Mouse (Mus musculus): ENCODE results near the gene Gstcd. TPM values are rescaled to one million over a fixed set of nuclear protein-coding genes. Genes with fewer than 3 reads are reported as not detected.

Gene Gstcd
- 6.8 and 7.8 TPM in 2 replicates for polyA plus RNA-seq (2015; fragmentation: Nextera tagmentation; extraction: Ambion mirVana)

- H3K4me2 ChIP-seq (ENCODE audit: low read depth, low read length): peak within 1 kb of the TSS; percentile 78
- H3K9me3 ChIP-seq (ENCODE audit: control insufficient read depth, low read length): no peaks in the 10 kb centered on the region
- H3K9ac ChIP-seq (ENCODE audit: low read length): peak within 1 kb of the TSS; percentile 99
- peak within 1 kb of the TSS; percentile 99 for H3K27ac ChIP-seq (ENCODE audit: low read length)
- H3K4me3 ChIP-seq (ENCODE audit: low read length): peak within 1 kb of the TSS; percentile 95
- peaks cover 15% of the 10 kb centered on the region for H3K4me1 ChIP-seq (replicated peaks; ENCODE audit: control insufficient read depth, insufficient read depth, low read length)
- no peaks in the 10 kb centered on the region; the same call in 1 of the 2 replicates for H3K36me3 ChIP-seq (ENCODE audit: control insufficient read depth, insufficient read depth, low read length)
- under 1% methylated on average over 52 of the region's 53 CpGs for WGBS
- no peaks in the 10 kb centered on the region for H3K27me3 ChIP-seq (ENCODE audit: control insufficient read depth, insufficient read depth, low read depth, low read length)
- ATAC-seq (ENCODE audit: low read depth): peak; percentile 97
Observed at GRCm38 (mm10) chr3:133091664-133092273, at the start of gene Gstcd, which contains the start of gene Ints12. Gene Gstcd, minus strand, starts transcription at chr3:133092033. Gene Ints12, plus strand, starts transcription at chr3:133091840.

GRCm38 (mm10) chr3:133132611-133133010 is 40.8 kb upstream of the Gstcd start:
- Histone ChIP-seq H3K4me1 (replicated peaks; ENCODE audit: control insufficient read depth, insufficient read depth, low read length) (no peaks in the 10 kb centered on the region), H3K9ac (ENCODE audit: low read length) (no peak overlapping the region), H3K27me3 (ENCODE audit: control insufficient read depth, insufficient read depth, low read depth, low read length) (no peaks in the 10 kb centered on the region), H3K36me3 (ENCODE audit: control insufficient read depth, insufficient read depth, low read length) (no peaks in the 10 kb centered on the region), H3K9me3 (ENCODE audit: control insufficient read depth, low read length) (no peaks in the 10 kb centered on the region), H3K4me2 (ENCODE audit: low read depth, low read length) (no peak overlapping the region), H3K27ac (ENCODE audit: low read length) (no peak overlapping the region), H3K4me3 (ENCODE audit: low read length) (no peak overlapping the region)
- no peak for ATAC-seq (ENCODE audit: low read depth)
- 68% methylated on average over 8 of the region's 8 CpGs for WGBS

DNA sequence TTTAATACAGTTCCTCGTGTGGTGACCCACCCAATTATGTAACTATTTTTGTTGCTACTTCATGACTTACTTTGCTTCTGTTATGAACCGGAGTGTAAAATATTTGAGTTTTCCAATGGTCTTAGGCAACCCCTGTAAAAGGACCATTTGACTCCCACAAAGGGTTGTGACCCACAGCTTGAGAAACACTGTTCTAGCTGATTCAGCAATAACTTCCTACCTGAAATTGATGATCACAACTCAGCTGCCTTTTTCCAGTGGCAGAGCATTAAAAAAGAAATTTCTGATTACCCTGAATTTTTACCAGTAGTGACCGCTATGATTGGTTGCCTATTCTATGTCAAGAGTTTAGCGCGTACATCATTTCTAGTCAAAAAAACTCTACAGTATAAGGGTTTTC is 39.5 kb upstream of the Gstcd start:
- Histone ChIP-seq H3K36me3 (ENCODE audit: control insufficient read depth, insufficient read depth, low read length) (no peaks in the 10 kb centered on the region), H3K4me1 (replicated peaks; ENCODE audit: control insufficient read depth, insufficient read depth, low read length) (no peaks in the 10 kb centered on the region), H3K9ac (ENCODE audit: low read length) (no peak overlapping the region), H3K4me3 (ENCODE audit: low read length) (no peak overlapping the region), H3K27me3 (ENCODE audit: control insufficient read depth, insufficient read depth, low read depth, low read length) (no peaks in the 10 kb centered on the region), H3K27ac (ENCODE audit: low read length) (no peak overlapping the region), H3K9me3 (ENCODE audit: control insufficient read depth, low read length) (no peaks in the 10 kb centered on the region), H3K4me2 (ENCODE audit: low read depth, low read length) (no peak overlapping the region)
- ATAC-seq (ENCODE audit: low read depth): no peak
- WGBS: 93% methylated on average over 5 of the region's 5 CpGs

DNA sequence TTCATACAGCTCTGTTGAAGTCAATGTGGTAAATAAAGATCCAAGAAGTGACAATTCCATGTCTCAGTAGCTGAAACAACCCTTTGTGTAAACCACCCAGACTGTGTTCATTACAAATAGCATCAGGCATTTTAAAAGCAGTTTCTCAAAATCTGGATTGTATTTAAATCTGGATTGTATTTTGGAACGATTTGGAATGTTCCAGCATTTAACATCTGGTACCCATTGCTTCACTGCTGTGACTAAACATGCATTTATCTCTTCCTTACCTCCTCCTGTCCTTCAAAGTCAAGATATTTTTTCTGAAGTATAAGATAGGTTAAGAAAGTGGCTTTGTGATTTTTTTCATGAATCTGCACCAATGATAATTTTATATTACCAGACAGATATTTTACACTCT is 21.4 kb upstream of the Gstcd start:
- Histone ChIP-seq H3K27ac (ENCODE audit: low read length) (no peak overlapping the region), H3K36me3 (ENCODE audit: control insufficient read depth, insufficient read depth, low read length) (peaks cover 13% of the 10 kb centered on the region), H3K4me2 (ENCODE audit: low read depth, low read length) (no peak overlapping the region), H3K4me1 (replicated peaks; ENCODE audit: control insufficient read depth, insufficient read depth, low read length) (no peaks in the 10 kb centered on the region), H3K9me3 (ENCODE audit: control insufficient read depth, low read length) (no peaks in the 10 kb centered on the region), H3K9ac (ENCODE audit: low read length) (no peak overlapping the region), H3K4me3 (ENCODE audit: low read length) (no peak overlapping the region), H3K27me3 (ENCODE audit: control insufficient read depth, insufficient read depth, low read depth, low read length) (no peaks in the 10 kb centered on the region)
- WGBS: 33% methylated on average over 1 of the region's 1 CpGs
- ATAC-seq (ENCODE audit: low read depth): no peak

DNA sequence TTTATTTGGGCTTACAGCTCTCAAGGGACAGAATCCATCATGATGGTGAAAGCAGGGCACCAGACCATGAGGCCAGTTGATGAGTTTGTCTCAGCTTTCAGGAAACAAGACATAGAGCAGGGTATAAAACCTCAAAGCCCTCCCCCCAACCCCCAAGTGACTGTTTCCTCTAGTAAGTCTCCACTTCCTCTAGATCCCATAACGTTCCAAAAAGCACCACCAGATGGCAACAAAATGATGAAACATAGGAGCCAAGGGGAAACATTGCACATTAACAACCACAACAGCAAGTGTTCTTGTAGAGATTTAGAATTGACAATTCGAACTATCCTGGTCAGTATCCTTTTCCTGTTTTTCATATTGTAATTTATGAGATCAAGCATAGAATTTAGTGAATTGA is 19.9 kb upstream of the Gstcd start:
- no peaks in the 10 kb centered on the region for H3K9me3 ChIP-seq (ENCODE audit: control insufficient read depth, low read length)
- H3K4me3 ChIP-seq (ENCODE audit: low read length): no peak overlapping the region
- 27% methylated on average over 2 of the region's 2 CpGs for WGBS
- H3K27me3 ChIP-seq (ENCODE audit: control insufficient read depth, insufficient read depth, low read depth, low read length): no peaks in the 10 kb centered on the region
- no peak overlapping the region for H3K4me2 ChIP-seq (ENCODE audit: low read depth, low read length)
- H3K4me1 ChIP-seq (replicated peaks; ENCODE audit: control insufficient read depth, insufficient read depth, low read length): no peaks in the 10 kb centered on the region
- ATAC-seq (ENCODE audit: low read depth): no peak
- H3K27ac ChIP-seq (ENCODE audit: low read length): no peak overlapping the region
- H3K36me3 ChIP-seq (ENCODE audit: control insufficient read depth, insufficient read depth, low read length): peaks cover 18% of the 10 kb centered on the region
- H3K9ac ChIP-seq (ENCODE audit: low read length): no peak overlapping the region

DNA sequence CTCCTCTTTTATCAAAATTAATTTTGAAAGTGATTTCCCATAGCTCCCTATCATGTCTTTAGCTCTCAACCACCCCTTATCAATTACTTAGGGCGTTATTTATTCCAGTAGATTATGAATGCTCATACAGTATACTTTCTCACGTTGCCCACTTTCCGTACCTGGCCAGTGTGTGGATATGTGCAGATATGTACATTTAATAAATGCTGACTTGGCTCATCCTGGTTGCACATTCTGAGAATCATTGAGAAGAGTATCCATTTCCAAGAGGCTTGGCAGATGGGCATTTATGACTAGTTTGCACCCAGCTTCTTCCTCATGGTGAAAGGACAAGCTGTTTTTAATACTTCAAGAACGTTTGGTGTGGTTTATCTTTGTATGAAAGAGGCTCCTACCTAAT is 18.0 kb upstream of the Gstcd start:
- ATAC-seq (ENCODE audit: low read depth): no peak
- peaks cover 22% of the 10 kb centered on the region for H3K36me3 ChIP-seq (ENCODE audit: control insufficient read depth, insufficient read depth, low read length)

DNA sequence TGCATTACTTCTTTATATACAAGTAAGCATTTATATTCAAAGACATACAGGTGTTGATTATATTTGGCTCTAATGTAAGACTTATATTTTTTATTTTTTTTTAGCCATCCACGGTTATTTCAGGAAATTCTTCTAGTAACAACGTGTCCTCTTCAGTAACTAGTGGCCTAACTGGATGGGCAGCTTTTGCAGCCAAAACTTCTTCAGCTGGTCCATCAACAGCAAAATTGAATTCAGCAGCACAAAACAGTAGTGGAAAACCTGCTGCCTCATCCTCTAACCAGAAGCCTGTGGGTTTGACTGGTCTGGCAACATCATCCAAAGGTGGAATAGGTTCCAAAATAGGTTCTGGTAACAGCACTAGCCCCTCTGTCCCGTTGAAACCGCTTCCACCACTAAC is 16.9 kb upstream of the Gstcd start:
- Histone ChIP-seq H3K4me1 (replicated peaks; ENCODE audit: control insufficient read depth, insufficient read depth, low read length) (no peaks in the 10 kb centered on the region), H3K36me3 (ENCODE audit: control insufficient read depth, insufficient read depth, low read length) (peaks cover 27% of the 10 kb centered on the region), H3K27me3 (ENCODE audit: control insufficient read depth, insufficient read depth, low read depth, low read length) (no peaks in the 10 kb centered on the region), H3K27ac (ENCODE audit: low read length) (no peak overlapping the region), H3K4me3 (ENCODE audit: low read length) (no peak overlapping the region), H3K4me2 (ENCODE audit: low read depth, low read length) (no peak overlapping the region), H3K9me3 (ENCODE audit: control insufficient read depth, low read length) (no peaks in the 10 kb centered on the region), H3K9ac (ENCODE audit: low read length) (no peak overlapping the region)
- WGBS: 87% methylated on average over 4 of the region's 4 CpGs
- ATAC-seq (ENCODE audit: low read depth): no peak

More for the DNA sequence above, 18.0 kb upstream of the Gstcd start:
- no peak overlapping the region for H3K4me3 ChIP-seq (ENCODE audit: low read length)
- no peaks in the 10 kb centered on the region for H3K27me3 ChIP-seq (ENCODE audit: control insufficient read depth, insufficient read depth, low read depth, low read length)
- H3K27ac ChIP-seq (ENCODE audit: low read length): no peak overlapping the region
- WGBS: 87% methylated on average over 4 of the region's 4 CpGs
- no peaks in the 10 kb centered on the region for H3K4me1 ChIP-seq (replicated peaks; ENCODE audit: control insufficient read depth, insufficient read depth, low read length)
- no peak overlapping the region for H3K9ac ChIP-seq (ENCODE audit: low read length)
- H3K4me2 ChIP-seq (ENCODE audit: low read depth, low read length): no peak overlapping the region
- no peaks in the 10 kb centered on the region for H3K9me3 ChIP-seq (ENCODE audit: control insufficient read depth, low read length)

GRCm38 (mm10) chr3:133104436-133104835 is 12.6 kb upstream of the Gstcd start:
- no peak for ATAC-seq (ENCODE audit: low read depth)
- no peak overlapping the region for H3K4me3 ChIP-seq (ENCODE audit: low read length)
- WGBS: 86% methylated on average over 3 of the region's 3 CpGs
- H3K4me2 ChIP-seq (ENCODE audit: low read depth, low read length): no peak overlapping the region
- peaks cover 28% of the 10 kb centered on the region for H3K36me3 ChIP-seq (ENCODE audit: control insufficient read depth, insufficient read depth, low read length)
- H3K9ac ChIP-seq (ENCODE audit: low read length): no peak overlapping the region
- H3K4me1 ChIP-seq (replicated peaks; ENCODE audit: control insufficient read depth, insufficient read depth, low read length): no peaks in the 10 kb centered on the region
- H3K27ac ChIP-seq (ENCODE audit: low read length): no peak overlapping the region
- no peaks in the 10 kb centered on the region for H3K9me3 ChIP-seq (ENCODE audit: control insufficient read depth, low read length)
- no peaks in the 10 kb centered on the region for H3K27me3 ChIP-seq (ENCODE audit: control insufficient read depth, insufficient read depth, low read depth, low read length)

- H3K9me3 ChIP-seq (ENCODE audit: control insufficient read depth, low read length): no peaks in the 10 kb centered on the region
- no peak overlapping the region for H3K4me3 ChIP-seq (ENCODE audit: low read length)
- no peak overlapping the region for H3K27ac ChIP-seq (ENCODE audit: low read length)
- H3K9ac ChIP-seq (ENCODE audit: low read length): no peak overlapping the region
- H3K27me3 ChIP-seq (ENCODE audit: control insufficient read depth, insufficient read depth, low read depth, low read length): no peaks in the 10 kb centered on the region
- H3K36me3 ChIP-seq (ENCODE audit: control insufficient read depth, insufficient read depth, low read length): peaks cover 28% of the 10 kb centered on the region
- H3K4me1 ChIP-seq (replicated peaks; ENCODE audit: control insufficient read depth, insufficient read depth, low read length): no peaks in the 10 kb centered on the region
- no peak for ATAC-seq (ENCODE audit: low read depth)
- no peak overlapping the region for H3K4me2 ChIP-seq (ENCODE audit: low read depth, low read length)
- 80% methylated on average over 3 of the region's 3 CpGs for WGBS
Observed at GRCm38 (mm10) chr3:133103768-133104167, 11.9 kb upstream of the Gstcd start.

Data from lung, embryonic 16.5 days (tissue).